Mouse (Mus musculus): ENCODE data around the gene Casp8ap2. TPM values are rescaled to one million over a fixed set of nuclear protein-coding genes. Genes with fewer than 3 reads are reported as not detected.

Gene Casp8ap2
- polyA plus RNA-seq, 1 experiment from 2014 or later = 48.7 TPM

DNA sequence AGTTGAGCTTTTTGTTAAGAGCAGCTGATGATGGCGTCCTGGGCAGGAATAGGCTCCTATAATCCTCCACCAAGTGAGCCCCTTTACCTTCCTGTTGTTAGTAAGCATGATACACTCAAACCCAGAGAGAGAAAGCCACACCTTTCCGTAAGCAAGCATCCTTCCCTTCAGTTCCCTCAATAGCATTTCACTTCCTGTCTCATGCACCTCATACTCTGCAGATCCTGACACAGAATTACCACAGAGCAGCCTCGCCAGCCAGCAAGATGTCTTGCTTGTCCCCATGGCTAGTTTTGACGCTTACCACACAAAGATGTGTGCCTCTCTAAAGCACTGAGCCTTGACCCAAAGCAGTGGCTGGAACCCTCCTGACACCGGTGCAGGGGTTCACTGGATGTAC, 27.7 kb upstream of the Casp8ap2 start:
- H3K27me3 ChIP-seq (ENCODE audit: insufficient read depth, poor library complexity, severe bottlenecking) = no peaks in the 10 kb centered on the region
- no peak overlapping the region for H3K27ac ChIP-seq
- no peaks in the 10 kb centered on the region for H3K36me3 ChIP-seq
- no peaks in the 10 kb centered on the region for H3K4me1 ChIP-seq
- WGBS = 84% methylated on average over 5 of the region's 5 CpGs
- H3K4me3 ChIP-seq = no peak overlapping the region
- no peak for DNase-seq (ENCODE audit: low spot score)
- H3K9me3 ChIP-seq = no peaks in the 10 kb centered on the region

DNA sequence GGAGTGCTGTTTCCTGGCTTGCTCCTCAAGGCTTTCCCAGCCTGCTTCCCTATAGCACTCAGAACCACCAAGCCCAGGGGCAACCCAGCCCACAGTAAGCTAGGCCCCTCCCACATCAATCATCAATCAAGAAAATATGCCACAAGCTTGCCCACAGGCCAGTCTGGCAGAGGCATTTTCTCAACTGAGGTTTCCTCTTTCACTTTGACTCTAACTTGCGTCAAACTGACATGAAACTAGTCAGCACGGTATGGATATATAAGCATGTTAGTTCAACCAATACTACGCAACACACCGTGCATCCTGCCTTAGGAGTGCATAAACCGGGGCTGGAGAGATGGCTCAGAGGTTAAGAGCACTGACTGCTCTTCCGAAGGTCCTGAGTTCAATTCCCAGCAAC, 27.0 kb upstream of the Casp8ap2 start:
- no peak for DNase-seq (ENCODE audit: low spot score)
- H3K4me3 ChIP-seq = no peak overlapping the region
- WGBS = 87% methylated on average over 6 of the region's 6 CpGs
- H3K27me3 ChIP-seq (ENCODE audit: insufficient read depth, poor library complexity, severe bottlenecking) = no peaks in the 10 kb centered on the region
- H3K36me3 ChIP-seq = no peaks in the 10 kb centered on the region
- H3K27ac ChIP-seq = no peak overlapping the region
- H3K9me3 ChIP-seq = no peaks in the 10 kb centered on the region
- no peaks in the 10 kb centered on the region for H3K4me1 ChIP-seq

DNA sequence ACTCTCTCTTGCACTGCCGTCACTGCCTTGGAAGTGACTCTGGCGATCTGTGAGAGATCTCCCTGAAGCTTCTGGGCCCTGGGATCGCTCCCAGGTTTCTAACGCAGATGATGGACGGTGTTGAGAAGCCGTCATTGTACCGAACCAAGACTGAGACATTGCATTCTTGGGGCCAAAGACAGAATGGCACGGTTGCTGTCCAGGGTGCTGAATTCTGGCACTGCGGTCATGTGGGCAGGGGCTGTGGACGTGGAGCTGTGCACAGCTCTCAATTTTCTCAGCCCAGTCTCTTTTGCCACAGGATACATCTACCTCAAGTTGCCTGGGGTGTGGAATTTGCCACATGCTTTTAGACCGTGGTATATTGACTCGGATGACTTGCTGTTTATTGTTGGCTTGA, 14.1 kb upstream of the Casp8ap2 start:
- Histone ChIP-seq H3K4me1 (no peaks in the 10 kb centered on the region), H3K27ac (no peak overlapping the region), H3K9me3 (no peaks in the 10 kb centered on the region), H3K4me3 (no peak overlapping the region), H3K36me3 (no peaks in the 10 kb centered on the region), H3K27me3 (ENCODE audit: insufficient read depth, poor library complexity, severe bottlenecking) (no peaks in the 10 kb centered on the region)
- WGBS = 21% methylated on average over 12 of the region's 12 CpGs
- peak; percentile 81 for DNase-seq (ENCODE audit: low spot score)

DNA sequence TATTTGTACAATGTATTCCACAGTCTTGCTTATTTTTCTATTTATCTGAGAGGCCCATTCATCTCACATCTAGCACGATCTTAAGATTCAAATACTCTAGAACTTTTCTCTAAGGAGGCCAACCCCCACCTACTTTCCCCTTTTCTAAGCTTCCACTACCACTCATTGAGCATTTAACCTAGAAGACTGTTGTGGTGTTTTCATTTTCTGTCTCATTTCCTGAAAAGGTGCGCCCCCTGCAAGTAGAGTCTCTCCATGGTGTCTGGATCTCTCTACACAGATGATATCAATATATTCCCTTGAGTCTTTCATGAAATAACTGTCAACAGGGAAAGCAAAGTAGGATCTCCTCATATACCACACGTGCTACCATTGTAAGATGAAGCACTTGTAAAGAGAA, 12.6 kb upstream of the Casp8ap2 start, which contains the start of gene Gja10:
Gene Gja10, minus strand, starts transcription at position 101 of the 400 bp plus-strand sequence.
- no peaks in the 10 kb centered on the region for H3K36me3 ChIP-seq
- H3K4me1 ChIP-seq = no peaks in the 10 kb centered on the region
- no peak within 1 kb of the TSS for H3K4me3 ChIP-seq
- DNase-seq (ENCODE audit: low spot score) = no peak
- H3K9me3 ChIP-seq = no peaks in the 10 kb centered on the region
- no peaks in the 10 kb centered on the region for H3K27me3 ChIP-seq (ENCODE audit: insufficient read depth, poor library complexity, severe bottlenecking)
- H3K27ac ChIP-seq = no peak within 1 kb of the TSS
- WGBS = 63% methylated on average over 3 of the region's 3 CpGs

DNA sequence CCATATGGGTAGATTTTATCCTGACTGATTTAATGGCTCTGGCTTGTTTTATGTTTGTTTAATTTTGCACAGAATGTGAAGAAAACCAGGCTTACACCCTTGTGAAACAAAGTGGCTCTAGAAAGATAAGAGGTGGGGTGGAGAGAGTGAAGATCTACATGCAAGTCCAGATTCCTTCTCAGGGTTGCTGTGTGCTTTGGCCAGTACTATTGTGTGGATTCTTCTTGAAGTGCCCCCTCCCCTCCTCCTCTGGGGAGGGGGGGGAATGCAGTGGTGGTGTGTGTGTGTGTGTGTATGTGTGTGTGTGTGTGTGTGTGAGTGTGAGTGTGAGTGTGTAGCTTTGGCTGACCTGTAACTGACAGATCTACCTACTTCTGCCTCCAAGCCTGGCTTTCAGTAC, 6.4 kb downstream of the Casp8ap2 start:
- H3K9me3 ChIP-seq = no peaks in the 10 kb centered on the region
- no peak for DNase-seq (ENCODE audit: low spot score)
- no peaks in the 10 kb centered on the region for H3K27me3 ChIP-seq (ENCODE audit: insufficient read depth, poor library complexity, severe bottlenecking)
- H3K27ac ChIP-seq = no peak overlapping the region
- peaks cover 14% of the 10 kb centered on the region; the same call in 1 of the 2 replicates for H3K4me1 ChIP-seq
- no peak overlapping the region for H3K4me3 ChIP-seq
- peaks cover 24% of the 10 kb centered on the region for H3K36me3 ChIP-seq

DNA sequence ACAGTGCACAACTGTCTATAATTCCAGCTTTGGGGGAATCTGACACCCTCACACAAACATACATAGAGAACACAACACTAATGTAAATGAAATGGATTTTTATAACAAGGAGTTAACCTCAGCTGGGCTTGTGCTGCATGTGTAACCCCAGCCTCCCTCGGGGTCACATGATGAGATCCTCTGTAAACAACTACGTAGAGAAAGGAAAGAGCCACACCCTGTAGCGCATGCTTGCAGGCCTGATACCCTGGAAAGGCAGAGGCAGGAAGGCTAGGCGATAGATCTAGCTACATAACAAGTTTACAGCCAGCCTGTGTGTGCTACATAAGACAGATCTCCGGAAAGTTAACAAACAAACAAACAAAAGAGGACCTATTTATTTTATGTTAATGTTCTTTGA, 36.4 kb downstream of the Casp8ap2 start:
- no peaks in the 10 kb centered on the region for H3K9me3 ChIP-seq
- H3K27ac ChIP-seq = no peak overlapping the region
- 76% methylated on average over 5 of the region's 5 CpGs for WGBS
- DNase-seq (ENCODE audit: low spot score) = peak; percentile 76
- H3K27me3 ChIP-seq (ENCODE audit: insufficient read depth, poor library complexity, severe bottlenecking) = no peaks in the 10 kb centered on the region
- peaks cover 49% of the 10 kb centered on the region for H3K36me3 ChIP-seq
- H3K4me3 ChIP-seq = no peak overlapping the region
- H3K4me1 ChIP-seq = no peaks in the 10 kb centered on the region

DNA sequence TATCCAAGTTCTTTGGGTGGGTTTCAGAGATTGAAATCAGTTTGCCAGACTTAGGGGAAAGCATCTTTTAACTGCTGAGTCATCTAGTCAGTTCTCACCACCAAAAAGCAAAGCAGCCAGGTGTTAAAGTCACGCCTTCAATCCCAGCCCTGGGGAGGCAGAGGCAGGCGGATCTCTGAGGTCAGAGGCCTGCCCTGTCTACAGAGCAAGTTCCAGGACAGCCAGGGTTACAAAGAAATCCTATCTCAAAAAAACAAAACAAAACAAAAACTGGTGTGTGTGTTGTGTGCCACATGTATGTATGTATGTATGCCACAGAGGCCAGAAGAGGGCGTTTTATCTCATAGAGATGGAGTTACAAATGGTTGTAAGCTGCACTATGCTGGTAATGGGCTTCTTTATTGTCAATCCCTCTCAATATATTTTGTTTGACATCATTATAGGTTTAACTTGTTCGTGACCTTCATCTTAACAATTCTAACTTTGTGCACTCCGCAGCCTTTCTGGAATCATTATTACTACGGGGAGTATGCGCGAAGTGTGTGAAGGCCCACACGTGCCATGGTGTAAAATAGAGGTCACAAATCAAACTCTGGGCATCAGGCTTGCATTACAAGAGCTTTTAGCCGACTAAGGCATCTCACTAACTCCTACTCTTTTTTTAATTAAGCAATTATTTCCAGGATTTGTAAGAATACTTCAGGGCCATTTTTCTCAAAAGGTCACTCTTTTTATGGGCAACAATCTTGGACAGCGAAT, 41.1 kb downstream of the Casp8ap2 start:
- H3K4me1 ChIP-seq = peaks cover 9% of the 10 kb centered on the region; the same call in 1 of the 2 replicates
- H3K4me3 ChIP-seq = peak overlapping the region; percentile 98
- peaks cover 19% of the 10 kb centered on the region for H3K36me3 ChIP-seq
- no peaks in the 10 kb centered on the region for H3K27me3 ChIP-seq (ENCODE audit: insufficient read depth, poor library complexity, severe bottlenecking)
- H3K9me3 ChIP-seq = no peaks in the 10 kb centered on the region
- peak overlapping the region; percentile 90 for H3K27ac ChIP-seq
- WGBS = 50% methylated on average over 11 of the region's 11 CpGs
- DNase-seq (ENCODE audit: low spot score) = no peak

DNA sequence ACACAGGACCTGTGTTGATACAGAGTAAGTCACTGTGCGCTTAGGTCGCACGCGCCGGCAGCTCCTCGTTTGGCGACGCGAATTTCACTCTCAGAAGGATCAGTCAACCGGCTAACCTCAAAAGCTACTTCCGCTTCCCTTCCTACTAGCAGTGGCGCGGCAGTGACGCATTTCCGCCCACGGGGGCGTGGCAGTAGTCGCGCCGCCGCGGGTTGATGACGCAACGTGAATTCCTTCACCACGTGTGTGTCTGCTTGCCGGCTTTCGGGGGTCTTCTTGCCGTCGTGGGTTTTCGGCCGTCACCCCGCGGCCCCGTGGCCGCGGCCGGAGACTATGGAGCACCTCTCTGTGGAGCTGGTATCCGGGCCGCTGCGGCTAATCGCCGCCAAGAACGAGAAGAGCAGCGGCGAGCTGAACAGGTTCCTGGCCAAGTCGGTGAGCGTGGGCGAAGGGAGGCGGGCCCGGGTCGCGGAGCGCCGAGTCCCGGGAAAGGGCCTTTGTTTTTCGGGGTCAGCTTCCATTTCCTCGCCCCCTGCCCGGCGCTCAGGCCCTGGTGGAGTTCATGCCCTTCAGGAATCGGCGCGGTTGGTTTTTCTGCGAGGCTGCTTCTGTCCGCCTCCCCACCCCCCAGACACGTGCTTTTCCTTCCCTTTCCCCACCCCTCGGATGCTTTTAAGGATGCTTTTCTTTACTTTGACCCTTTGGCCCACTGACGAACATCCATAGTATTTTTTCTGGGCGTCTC, 41.8 kb downstream of the Casp8ap2 start, which contains the start of gene Mdn1:
Gene Mdn1, plus strand, starts transcription at position 202 of the 745 bp plus-strand sequence.
- under 1% methylated on average over 68 of the region's 68 CpGs for WGBS

DNA sequence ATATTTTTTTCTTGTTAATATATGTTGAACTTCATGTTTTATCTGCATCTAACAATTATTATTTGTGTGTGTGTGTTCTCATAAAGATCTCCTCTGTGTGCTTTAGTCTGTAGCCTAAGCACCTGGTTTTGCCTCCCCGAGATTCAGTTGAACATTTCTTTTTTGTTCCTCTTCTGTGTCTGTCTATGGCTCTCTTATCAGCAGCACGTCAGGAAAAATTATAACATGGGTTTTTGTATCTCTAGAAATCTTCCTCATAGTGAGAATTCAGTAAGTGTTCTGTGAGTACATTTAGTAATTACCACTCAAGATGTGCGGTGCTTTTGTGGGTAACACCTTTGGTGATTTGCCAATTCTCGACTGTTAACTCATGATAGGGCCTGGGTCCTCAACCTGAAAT, 50.6 kb downstream of the Casp8ap2 start:
- no peak overlapping the region for H3K27ac ChIP-seq
- no peak for DNase-seq (ENCODE audit: low spot score)
- H3K27me3 ChIP-seq (ENCODE audit: insufficient read depth, poor library complexity, severe bottlenecking) = no peaks in the 10 kb centered on the region
- no peaks in the 10 kb centered on the region for H3K9me3 ChIP-seq
- WGBS = 90% methylated on average over 4 of the region's 4 CpGs
- H3K36me3 ChIP-seq = peaks cover 74% of the 10 kb centered on the region
- H3K4me3 ChIP-seq = no peak overlapping the region
- no peaks in the 10 kb centered on the region for H3K4me1 ChIP-seq

More for the DNA sequence above, 41.8 kb downstream of the Casp8ap2 start, which contains the start of gene Mdn1:
- H3K27ac ChIP-seq = peak within 1 kb of the TSS; percentile 90
- DNase-seq (ENCODE audit: low spot score) = peak; percentile 97
- H3K36me3 ChIP-seq = peaks cover 17% of the 10 kb centered on the region
- no peaks in the 10 kb centered on the region for H3K9me3 ChIP-seq
- H3K4me3 ChIP-seq = peak within 1 kb of the TSS; percentile 98
- H3K27me3 ChIP-seq (ENCODE audit: insufficient read depth, poor library complexity, severe bottlenecking) = no peaks in the 10 kb centered on the region
- peaks cover 9% of the 10 kb centered on the region; the same call in 1 of the 2 replicates for H3K4me1 ChIP-seq

DNA sequence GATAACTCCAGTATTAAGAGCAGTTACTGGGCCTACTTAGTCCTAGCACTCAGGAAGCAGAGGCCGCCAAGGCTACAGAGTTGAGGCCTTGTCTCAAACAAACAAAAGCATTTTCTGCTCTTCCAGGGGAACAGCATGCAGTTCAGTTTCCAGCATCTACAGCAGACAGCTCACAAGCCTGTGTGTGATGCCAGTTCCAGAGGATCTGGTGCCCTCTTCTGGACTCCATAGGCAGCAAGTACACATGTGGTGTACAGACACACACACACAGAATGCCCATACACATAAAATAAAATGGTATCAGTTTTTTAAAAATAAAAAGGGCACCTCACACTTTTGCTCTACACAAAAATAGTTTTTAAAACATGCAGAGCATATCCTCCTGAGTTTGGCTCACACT, 53.0 kb downstream of the Casp8ap2 start:
- DNase-seq (ENCODE audit: low spot score) = no peak
- Histone ChIP-seq H3K36me3 (peaks cover 85% of the 10 kb centered on the region), H3K4me3 (no peak overlapping the region), H3K27me3 (ENCODE audit: insufficient read depth, poor library complexity, severe bottlenecking) (no peaks in the 10 kb centered on the region), H3K4me1 (no peaks in the 10 kb centered on the region), H3K27ac (no peak overlapping the region), H3K9me3 (no peaks in the 10 kb centered on the region)
- WGBS = 85% methylated on average over 1 of the region's 1 CpGs

DNA sequence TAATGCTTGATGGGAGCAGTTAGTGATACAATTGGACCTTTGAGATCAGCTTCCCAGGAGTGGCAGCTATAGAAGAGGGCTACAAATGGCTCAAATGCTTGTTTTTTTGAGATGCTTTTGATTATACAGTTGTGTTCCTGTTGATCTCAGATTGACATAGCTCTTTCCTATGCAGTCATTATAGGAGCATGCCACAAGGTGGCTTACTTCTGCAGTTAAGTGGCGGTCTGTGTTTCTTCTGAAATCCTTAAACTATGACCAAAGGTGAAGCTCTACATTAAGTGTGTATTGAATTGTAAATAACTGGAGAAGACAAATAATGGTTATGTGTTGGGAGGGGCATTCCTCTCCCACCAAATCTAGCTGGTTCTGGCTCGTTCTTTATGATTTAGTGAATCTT, 54.6 kb downstream of the Casp8ap2 start:
- Histone ChIP-seq H3K9me3 (no peaks in the 10 kb centered on the region), H3K27me3 (ENCODE audit: insufficient read depth, poor library complexity, severe bottlenecking) (no peaks in the 10 kb centered on the region), H3K4me1 (no peaks in the 10 kb centered on the region), H3K27ac (no peak overlapping the region), H3K4me3 (no peak overlapping the region), H3K36me3 (peaks cover 86% of the 10 kb centered on the region)
- DNase-seq (ENCODE audit: low spot score) = no peak
- WGBS = 88% methylated on average over 2 of the region's 2 CpGs

DNA sequence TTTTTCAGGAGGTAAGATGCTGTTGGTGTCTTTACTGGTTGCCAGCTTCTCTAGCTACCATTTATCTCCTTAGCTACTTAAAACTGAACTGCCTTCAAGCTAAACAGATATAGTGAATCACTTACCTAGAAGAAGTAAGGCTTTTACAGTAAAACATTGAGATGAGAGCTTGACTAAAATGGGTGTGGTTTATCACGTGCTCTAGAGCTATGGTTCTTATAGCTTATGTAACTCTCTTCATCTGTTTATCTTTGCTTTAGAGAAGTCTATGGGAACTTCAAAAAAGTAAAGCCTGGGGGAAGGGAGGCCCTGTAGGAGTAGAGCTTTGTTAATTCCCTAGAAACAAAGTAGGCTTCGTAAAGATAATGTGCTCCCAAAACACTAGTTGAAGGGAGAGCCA, 58.8 kb downstream of the Casp8ap2 start:
- H3K4me3 ChIP-seq = no peak overlapping the region
- 86% methylated on average over 2 of the region's 2 CpGs for WGBS

DNA sequence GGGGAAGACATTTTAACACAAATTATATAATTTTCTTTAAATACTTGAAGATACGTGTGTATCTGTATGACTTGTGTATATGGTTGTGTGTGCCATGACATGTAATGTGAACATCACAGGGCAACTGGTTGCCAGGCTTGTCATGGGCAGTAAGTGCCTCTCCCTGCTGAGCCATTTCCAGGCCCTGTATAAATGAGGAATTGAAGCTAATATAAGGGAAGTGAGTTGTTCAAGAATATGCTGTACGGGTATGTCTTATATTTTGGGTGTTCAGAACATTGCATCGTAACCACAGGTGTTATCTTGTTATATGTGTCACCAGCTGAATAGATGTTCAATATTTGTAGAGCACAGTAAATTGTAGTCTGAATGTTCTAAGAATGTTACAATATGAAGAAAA, 62.2 kb downstream of the Casp8ap2 start:
- no peak for DNase-seq (ENCODE audit: low spot score)
- Histone ChIP-seq H3K27ac (no peak overlapping the region), H3K4me3 (no peak overlapping the region), H3K36me3 (peaks cover 95% of the 10 kb centered on the region), H3K4me1 (no peaks in the 10 kb centered on the region), H3K9me3 (no peaks in the 10 kb centered on the region), H3K27me3 (ENCODE audit: insufficient read depth, poor library complexity, severe bottlenecking) (no peaks in the 10 kb centered on the region)
- 94% methylated on average over 3 of the region's 3 CpGs for WGBS

More for the DNA sequence above, 58.8 kb downstream of the Casp8ap2 start:
- Histone ChIP-seq H3K27ac (no peak overlapping the region), H3K9me3 (no peaks in the 10 kb centered on the region), H3K4me1 (no peaks in the 10 kb centered on the region), H3K27me3 (ENCODE audit: insufficient read depth, poor library complexity, severe bottlenecking) (no peaks in the 10 kb centered on the region), H3K36me3 (peaks cover 95% of the 10 kb centered on the region)
- DNase-seq (ENCODE audit: low spot score) = no peak
